Mouse (Mus musculus) testis, adult 2 months (tissue): ENCODE data around the gene Olfr1391.

ENCODE experiments used
- CTCF ChIP-seq: fragments of 200-500 bp; IDR thresholded peaks from 2 replicates; pipeline ENCODE4 v1.5.1; 2012; ENCODE audit warnings: low read depth, mild to moderate bottlenecking, inconsistent platforms, low read length, moderate library complexity; ENCODE audit not compliant: control insufficient read depth, insufficient read depth, insufficient replicate concordance
- POLR2A ChIP-seq: fragments of 200-500 bp; IDR thresholded peaks from 2 replicates; pipeline ENCODE4 v1.6.1; 2012; ENCODE audit warnings: low read depth, mild to moderate bottlenecking, inconsistent platforms, low read length, moderate library complexity; ENCODE audit not compliant: control insufficient read depth

DNA sequence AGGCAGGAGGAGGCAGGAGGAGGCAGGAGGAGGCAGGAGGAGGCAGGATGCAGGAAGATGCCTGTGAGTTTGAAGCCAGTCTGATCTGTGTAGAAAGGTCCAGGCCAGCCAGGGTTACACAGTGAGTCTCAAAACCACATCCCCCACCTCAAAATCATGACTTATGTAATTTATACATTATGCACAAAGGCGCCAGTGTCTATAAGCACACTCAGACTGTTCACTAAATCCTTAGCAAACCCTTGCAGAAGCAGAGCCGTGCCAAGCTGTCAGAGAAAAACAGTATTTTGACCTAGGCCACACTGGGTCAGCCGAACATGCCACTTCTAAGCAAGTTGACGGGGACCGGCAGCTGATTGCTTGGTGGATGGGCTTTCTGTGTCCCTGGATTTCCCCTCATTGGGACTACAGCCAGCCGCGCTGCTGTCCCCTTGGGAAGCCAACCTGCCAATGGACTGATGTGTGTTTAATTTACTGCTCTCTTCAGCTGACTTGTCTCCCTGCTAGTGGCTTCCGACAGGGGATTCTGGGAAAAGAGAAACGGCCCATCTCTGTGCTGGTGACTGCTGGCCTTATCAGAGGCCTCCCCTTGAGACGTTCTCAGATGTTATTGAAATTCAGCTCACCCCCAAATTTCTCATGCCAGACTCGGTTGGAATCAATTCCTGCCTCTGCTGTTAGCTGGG, 48.6 kb upstream of the Olfr1391 start:
- TF ChIP-seq CTCF (no peak), POLR2A (no peak)
